Mouse (Mus musculus) spleen, adult 2 months (tissue): Measurements from ENCODE around the gene Ndufc2.

Experiments
- CTCF ChIP-seq: fragments of 200-500 bp; IDR thresholded peaks from 2 replicates; pipeline ENCODE4 v1.5.1; 2011; ENCODE audit warnings: mild to moderate bottlenecking, inconsistent platforms; ENCODE audit not compliant: insufficient read depth, insufficient read length, insufficient replicate concordance; ENCODE audit errors: extremely low read depth
- POLR2A ChIP-seq: fragments of 200-500 bp; IDR thresholded peaks from 2 replicates; pipeline ENCODE4 v1.6.1; 2011; ENCODE audit warnings: low read depth, low read length, inconsistent platforms

DNA sequence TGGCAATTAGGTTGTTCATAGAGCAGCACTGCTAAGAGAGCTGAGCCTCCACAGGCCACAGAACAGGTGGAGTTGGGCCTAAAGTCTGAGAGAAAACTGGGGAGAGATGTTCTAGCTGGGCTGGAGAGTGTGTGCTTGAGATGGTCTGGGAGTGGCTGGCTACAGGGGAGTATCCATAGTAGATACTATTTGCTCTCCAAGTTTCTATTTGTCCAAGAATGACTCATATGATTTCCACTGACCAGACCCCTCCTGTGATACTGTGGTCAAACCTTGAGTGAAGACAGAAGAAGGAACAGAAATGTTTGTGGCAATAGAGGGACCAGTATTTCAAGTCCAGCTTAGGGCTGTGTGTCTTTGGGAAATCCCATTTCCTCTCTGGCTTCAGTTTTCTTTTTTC, 39.2 kb downstream of the Ndufc2 start:
- TF ChIP-seq CTCF, result no peak
- no peak for TF ChIP-seq POLR2A
